Mouse (Mus musculus) thymus, postnatal 14 days (tissue): Measurements from ENCODE around the gene Fzd10.

ENCODE experiments used
- DNase-seq: peaks from one replicate; pipeline ENCODE4 v3.0.0; 2021

Gene Fzd10

DNA sequence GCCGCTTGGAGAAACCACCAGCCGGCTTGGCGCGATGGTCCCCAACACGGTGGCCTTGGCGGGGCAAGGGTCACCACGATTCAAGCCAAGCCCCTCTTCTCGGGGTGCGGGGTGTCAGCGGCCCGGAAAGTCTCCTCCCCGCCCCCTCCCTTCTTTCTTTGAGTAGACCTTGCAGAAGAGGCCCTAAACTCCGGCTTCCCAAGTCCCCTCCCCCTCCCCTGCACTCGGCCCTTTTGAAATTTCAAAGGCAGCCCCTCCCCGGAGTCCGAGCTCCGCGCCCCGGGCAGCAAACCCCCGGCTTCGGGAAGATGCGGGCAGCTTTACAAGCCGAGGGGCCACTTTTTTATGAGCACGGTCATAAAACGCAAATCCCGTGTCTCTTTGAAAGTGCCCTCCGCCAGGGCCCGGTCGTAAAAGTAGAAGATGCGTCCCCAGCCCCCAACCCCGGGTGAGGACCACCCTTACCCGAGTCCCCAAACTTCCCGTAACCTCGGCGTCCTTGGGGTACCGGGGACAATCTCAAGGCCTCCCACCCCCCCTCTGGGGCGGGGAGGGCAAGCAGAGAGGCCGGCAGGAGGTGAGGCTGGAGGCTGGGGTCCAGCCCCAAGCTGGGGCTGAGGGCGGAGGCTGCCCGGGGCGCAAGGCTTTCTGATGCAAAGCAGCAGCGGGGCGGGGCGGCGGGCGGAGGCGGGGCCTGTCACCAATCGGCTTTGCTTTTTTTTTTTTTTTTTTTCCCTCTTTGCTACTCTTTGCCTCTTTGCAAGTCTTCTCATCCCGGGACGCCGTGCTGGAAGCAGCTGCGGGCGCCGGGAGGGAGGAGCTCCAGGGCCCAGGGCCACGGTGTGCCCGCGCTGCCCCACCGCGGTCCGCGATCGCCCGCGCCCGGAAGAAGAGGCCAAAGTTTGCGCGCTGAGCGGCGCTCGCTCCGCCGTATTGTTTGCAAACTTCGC, at the start of gene Fzd10:
Gene Fzd10 (plus strand): TSS at position 773 of the 950 bp plus-strand sequence.
- DNase-seq = peak; percentile 84

DNA sequence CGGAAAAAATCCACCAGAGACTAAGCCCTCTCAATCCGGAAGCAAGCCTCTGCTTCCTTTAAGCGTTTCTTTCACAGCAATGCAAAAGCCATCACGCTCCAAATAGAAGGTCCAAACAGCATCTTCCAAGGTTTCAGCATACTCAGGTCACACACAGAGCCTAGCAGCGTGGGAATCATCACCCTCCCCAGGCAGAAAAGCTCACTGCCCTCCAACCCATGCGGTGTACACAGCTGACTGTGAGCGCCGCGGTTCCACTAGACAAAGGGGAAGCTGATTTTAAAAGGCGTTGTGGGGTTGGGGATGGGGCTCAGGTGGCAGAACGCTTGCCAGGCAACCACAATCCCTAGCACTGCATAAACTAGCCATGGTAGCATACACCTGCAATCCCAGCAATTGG, 49.2 kb upstream of the Fzd10 start:
- no peak for DNase-seq

DNA sequence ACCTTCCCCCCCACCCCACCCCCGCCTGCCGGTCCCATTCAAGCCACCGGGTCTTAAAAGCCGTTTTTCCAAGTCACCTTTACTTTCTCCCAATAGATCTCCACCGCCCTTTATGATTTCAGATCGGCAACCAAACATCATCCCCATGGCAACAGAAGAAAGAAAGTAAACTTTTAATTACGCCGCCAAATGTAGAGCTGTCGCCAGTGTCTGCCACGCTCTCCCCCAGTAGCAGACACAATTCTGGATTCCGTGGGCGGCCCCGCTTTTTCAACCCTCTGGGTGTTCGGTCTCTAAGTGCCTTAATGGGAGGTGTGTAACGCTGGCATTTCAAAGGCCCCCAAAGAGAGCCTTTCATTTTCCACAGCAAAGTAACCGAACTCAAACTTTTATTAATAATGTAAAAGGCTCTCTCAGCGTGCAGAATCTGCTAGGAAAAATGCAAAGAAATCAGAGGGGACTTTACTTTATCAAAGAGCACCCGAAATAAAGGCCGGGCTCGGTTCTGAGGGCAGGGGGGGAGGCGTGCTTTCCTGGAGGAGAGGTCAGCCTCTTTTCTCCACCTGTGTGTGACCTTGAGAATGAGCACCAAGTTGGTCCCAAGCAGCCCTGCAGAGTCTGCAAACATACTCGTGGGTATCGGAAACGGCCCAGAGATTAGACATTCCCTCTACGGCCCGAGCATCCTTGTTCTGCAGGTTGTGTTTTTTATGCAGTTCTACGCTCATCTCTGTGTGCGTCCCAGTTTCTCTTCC, 48.3 kb upstream of the Fzd10 start:
- DNase-seq = no peak

DNA sequence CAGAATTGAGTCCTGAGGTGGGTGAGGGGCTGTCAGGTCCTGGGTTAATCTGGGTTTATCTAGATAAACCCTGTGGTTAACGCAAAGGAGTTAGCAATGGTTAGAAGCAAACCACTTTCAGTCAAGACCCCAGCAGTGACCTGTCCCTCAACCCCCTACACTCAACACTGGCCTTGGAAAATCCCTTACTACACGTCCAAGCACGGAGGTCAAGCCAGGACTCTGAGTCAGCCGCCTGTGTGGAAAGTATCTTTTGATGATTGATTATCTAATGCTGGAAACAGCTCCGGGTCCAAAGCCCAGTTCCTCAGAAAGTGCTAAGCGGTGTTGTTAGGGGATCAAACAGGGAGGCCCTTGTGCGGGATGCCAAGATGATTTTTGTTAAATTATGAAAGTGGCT, 42.5 kb upstream of the Fzd10 start:
- DNase-seq = no peak

DNA sequence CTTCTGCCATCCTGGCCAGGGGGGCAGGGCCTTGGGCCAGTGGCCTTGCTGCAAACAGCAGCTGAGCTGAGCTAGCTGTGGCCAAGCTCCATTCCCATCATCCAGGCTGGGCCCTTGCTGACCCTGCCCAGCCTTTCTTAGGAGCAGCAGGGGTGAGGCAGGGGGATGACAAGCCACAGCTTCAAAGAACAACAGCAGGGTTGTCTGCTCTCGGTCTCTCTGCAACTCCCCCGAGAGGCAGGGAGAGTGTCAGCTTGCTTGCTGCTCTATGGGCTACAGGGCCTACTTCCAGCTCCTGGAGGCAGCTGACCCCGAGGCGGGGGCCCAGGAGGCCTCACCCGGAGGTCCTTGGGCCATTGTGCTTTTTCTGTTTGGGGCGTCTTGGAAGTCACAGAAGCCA, 33.3 kb upstream of the Fzd10 start:
- DNase-seq = no peak

DNA sequence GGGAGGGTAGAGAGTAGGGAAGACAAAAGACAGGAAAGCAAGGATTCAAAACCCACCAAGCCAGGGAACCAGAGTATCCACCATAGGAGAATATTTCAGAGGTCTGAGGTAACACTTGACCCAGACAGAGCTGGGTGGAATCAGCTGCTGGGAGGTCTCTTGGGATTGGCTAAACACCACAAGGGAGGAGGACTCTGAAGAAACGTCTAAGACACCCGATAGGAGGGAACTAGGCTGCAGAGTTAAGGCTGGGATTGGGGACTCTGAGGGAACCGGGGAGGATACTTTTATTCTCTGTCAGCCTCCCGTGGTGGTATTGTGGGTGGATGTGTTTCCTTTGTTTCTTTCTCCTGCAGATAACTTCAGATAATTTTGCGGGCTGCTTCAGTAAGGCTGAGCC, 31.7 kb upstream of the Fzd10 start:
- DNase-seq = no peak

DNA sequence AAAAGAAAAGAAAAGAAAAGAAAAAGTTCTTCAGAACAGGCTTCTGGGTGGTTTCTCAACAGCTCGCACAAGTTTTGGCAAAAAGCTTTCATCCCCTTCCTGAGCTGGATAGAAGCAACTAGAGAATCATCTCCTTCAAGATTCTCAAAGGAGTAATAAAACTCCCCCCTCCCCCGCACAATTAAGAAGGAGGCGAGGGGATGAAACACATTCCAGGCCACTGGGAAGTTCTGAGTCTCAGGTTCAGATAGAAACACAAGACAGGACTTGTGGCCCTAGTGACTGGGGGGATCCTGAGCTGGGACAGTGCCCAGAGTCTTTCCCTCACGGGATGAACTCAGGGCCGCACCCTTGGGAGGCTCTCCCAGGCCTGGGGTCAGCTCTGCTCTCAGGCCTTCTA, 30.6 kb upstream of the Fzd10 start:
- no peak for DNase-seq

DNA sequence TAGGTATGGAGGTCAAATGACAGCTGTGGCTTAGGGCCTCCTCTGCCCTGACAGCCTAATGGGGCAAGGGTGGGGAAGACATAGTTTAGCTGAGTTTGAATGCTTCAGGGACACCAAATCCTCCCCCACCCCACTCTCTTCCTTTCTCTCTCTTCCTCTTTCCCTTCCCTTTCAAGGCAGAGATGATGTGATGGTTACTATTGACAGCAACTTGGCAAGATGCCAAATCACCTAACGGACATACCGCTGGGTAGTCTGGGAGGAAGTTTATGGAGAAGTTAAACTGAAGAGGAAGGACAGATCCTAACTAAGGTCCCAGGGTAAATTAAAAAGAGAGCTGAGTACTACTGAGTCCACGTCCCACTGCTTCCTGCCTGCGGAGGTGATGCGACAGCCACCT, 29.8 kb upstream of the Fzd10 start:
- DNase-seq = no peak

DNA sequence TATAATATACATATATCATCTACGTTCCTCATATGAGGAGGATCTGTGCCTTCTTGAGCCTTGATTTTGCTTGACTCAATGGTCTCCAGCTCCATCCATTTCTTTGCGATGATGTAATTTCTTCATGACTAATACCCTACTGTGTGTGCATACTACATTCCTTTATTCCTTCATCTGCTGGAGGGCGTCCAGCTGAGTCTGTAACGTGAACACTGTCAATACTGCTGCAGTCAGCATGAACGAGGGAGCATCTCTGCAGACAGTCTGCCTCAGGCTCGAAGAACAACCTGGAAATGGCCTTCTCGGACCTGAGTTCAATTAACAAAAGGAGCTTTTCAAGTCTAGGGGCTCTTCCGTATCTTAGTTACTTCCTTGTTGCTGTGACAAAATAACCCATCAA, 28.9 kb upstream of the Fzd10 start:
- no peak for DNase-seq

DNA sequence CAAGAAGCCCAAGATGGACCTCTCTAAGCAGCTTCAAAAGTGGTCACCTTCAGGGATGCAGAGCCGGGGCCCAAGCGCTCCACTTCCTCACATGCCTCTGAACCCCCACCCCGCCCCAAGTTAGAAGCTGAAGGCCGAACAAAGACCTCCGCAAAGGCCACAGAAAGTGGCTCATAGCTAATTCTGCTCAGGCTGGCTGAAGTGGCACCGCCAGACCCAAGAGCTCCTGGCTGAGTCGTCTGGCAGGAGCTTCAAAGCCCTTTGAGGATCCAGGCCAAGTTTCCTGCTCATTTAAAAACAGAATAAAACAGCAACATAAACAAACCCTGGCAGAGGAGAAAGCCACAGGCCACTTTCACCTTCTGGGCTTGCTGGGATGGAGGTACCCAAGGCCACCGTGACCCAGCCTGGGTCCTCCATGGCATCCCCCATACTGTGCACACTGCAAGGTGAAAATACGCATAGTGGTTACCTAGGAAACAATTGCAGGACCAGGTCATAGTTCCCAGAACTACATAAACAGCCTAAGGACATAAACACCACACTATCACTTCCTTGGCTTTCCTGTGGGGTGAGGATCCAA, 24.6 kb upstream of the Fzd10 start:
- DNase-seq = no peak

DNA sequence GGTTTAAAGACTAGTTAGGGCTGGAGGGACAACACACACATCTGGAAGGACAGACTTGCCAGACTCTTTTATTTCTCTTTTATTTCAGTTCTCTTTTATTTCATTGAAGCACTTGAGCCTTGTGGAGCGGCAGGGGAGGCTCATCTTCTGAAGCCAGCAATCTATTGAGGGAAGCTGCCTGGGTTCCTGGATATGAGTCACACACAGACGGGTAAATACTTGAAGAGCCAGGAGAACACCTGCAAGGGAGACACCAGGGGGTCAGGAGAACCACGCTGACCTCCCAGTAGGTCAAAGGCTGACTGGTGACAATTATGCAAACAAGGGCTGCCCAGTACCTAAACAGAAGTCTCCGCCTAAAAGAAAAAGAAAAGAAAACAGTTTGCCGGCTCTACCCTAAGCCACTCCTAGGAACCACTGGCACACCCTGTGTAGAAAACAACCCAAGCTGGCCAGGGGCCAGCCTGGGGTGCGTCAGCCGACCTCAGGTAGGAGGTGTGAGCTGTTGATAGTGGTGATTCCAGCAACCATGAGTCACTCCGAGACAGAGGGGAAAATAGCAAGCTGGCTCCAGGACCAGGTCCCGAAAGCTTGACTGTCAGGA, 21.5 kb upstream of the Fzd10 start:
- no peak for DNase-seq

DNA sequence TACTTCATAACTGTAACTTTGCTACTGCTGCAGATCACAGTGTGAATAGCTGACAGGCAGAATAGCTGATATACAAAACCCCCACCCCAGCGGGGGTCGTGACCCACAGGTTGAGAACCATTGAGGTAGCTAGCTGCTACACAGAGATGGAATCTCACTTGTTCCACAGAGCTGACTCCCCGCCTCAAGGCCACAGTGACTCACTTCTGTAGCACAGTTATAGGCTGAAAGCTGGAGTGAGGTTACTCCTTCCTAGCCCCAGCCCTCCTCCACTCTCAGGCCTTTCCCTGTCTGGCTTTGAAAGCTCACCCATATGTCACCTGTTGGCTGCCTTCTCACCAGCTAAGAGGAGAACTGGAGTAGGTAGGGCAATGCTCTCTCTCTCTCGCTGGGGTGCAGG, 19.7 kb upstream of the Fzd10 start:
- DNase-seq = no peak

DNA sequence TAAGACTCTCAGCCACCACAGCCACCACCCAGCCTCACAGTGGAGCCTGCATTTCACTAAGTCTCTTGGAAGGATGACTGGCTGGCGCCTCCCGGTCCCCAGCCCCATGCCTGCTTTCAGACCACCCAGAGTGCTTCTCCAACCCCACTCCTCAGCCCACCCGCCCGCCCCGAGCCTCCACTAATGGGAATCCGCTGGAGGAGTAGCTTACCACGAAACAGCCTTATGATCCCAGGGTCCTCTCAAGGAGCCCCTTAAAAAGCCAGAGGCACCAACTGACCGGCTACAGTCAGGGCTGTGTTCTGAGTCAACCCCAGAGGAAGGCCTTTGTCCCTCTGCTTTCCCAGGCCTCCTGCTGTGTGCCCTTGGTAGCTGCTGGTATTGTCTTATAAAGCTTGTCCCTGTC, 19.1 kb upstream of the Fzd10 start:
- DNase-seq = no peak

DNA sequence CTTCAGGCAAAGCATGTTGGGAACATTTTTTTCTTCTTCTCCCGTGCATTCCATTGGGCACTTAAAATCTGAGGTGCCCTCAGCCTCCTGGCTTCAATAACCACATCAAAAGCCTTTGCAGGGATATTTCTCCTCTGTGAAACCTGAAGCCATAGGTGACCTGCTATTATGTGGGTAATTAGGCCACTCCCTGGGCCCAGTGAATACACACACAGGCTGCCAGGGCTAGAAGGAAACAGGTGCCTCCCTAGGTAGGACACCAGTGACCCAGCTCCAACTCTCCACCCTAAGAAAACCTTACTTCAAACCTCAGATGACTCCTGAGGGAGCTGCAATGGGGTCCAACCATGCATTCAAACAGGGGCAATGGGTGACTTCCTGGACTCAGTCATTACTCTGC, 11.4 kb upstream of the Fzd10 start:
- DNase-seq = no peak

DNA sequence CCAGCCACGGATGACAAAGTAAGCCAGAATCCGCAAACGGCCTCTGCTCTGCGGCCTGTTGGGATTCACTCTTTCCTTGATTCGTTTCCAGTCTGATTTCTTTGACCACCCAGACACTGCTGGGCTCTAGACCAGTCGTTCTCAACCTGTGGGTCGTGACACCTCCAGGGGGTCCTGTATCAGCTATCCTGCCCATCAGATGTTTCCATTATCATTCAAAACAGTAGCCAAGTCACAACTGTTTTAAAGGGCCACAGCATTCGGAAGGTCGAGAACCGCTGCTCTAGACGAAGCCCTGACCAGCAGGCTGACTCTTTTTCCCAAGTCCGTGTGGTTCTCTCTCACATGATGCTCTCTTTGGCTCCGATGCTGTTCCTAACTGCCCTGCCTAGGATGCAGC, 7.2 kb upstream of the Fzd10 start:
- DNase-seq = no peak

DNA sequence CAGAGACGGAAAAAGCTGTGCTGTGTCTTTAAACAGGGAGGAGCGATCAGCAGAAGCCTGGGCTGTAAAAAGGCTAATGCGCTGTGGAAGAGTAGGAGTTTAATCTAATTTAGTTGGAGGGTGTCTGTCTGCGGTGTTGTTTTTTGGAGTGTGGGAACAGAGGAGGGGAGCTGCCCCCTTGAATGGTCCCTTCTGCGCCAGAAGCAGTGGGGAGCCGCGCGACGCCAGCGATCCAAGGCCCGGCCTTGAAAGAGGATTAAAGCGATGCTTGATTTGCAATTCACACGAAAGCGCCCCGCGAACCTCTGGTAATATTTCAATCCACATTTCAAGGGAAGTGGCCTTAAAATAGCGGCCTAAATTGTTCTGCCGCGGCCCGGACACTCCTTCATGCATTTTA, 3.8 kb upstream of the Fzd10 start:
- DNase-seq = no peak

DNA sequence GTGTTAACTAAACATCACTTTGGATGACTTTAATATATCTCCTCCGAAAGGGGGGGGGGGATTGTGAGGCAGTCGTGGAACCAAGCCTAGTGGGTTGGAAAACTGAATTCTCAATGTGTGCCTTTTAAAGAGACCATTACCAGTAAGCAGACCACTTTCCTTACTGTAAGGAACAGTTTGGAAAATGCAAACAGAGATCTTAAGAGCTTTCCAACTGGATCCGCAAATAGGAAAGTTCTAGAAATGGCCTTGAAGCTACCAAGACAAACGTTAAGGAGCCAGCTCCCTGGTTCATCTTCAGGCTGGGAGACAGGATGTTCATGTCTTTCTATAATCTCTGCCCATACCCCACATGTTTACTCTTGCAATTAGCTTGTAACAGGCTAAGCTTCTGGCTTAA, 3.3 kb upstream of the Fzd10 start:
- no peak for DNase-seq

DNA sequence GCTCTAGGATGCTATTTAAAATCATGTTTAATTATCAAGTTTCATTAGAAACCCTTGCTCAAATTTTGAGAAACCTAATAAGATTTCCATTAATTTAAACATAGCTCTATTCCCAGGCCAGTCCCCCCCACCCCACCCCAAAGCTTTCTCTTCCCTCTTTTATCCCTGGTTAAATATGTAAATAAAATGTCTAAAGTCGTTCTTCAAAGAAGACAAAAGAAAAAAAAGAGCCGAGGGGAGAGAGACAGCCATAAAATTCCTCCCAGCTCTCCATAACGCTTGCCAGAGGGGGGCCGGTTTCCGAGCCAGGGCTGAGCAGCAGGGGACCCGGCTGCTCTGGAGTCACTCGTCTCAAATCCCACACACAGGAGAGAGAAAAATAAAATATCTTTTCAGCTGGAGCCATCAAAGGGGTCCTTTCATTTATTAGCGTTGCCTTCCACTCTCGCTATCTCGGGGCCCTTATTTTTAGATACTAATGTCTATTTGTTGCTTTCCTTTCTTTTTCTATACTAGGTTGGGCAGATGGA, 2.4 kb upstream of the Fzd10 start:
- no peak for DNase-seq

DNA sequence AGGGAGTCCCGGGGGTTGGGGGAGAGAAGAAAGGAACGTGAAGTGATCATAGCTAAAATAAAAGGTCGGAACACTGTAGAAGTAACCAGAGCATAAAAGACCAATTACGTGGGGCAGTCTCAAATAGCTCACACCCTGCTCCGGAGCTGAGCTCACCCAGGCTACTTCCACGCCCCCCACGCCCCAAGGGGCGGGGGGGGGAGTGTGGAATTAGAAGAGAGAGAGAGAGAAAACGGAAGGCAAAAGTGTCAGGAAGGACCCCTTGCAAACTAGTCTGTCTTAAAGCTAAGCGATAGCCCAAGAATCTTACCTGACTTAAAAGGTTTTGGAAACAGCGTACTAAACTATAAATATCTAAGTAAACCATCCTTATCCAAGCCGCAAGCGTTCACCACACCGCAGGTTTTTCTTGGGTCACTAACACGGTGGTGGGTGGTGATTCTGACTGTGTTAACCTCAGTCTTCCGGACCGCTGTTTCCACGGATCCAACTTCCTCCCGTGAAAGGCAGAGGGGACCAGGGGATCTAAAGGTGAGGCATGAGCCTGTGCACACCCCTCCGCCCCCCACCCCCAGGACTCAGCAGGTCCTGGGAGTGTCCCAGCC, 1.8 kb upstream of the Fzd10 start:
- no peak for DNase-seq

DNA sequence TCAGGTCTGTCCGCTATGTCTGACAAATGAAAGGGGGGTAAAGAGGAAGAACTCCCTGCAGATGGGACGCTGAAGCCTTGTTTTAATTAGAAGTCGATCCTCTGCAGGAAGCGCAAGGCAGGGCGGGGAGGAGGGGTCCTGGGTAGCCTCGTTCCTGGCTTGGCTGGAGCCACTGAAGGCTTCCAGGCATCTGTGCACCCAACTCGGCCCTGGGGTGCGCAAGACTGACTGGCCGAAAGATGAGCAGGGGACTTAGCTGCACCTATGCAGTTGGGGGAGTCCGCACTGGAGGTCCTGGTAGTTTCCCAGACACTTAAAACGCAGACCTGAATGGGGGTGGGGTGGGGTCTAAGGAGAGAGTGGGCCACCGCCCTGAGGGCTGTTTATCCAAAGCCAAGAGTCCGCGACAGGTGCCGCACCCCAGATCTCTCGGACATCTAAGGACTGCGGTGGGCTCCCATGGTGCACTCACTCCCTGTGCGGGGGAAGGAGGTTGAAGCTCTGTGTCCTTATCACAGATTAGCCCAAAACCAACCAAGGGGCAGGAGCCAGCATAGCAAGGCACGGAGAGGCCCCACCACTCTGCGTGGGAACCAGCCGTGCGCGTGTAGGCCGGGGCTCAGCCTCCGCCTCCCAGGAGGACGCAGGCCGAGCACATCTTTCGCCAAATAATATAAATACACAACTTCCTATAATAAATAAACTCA, 1.1 kb upstream of the Fzd10 start:
- peak; percentile 32 for DNase-seq

DNA sequence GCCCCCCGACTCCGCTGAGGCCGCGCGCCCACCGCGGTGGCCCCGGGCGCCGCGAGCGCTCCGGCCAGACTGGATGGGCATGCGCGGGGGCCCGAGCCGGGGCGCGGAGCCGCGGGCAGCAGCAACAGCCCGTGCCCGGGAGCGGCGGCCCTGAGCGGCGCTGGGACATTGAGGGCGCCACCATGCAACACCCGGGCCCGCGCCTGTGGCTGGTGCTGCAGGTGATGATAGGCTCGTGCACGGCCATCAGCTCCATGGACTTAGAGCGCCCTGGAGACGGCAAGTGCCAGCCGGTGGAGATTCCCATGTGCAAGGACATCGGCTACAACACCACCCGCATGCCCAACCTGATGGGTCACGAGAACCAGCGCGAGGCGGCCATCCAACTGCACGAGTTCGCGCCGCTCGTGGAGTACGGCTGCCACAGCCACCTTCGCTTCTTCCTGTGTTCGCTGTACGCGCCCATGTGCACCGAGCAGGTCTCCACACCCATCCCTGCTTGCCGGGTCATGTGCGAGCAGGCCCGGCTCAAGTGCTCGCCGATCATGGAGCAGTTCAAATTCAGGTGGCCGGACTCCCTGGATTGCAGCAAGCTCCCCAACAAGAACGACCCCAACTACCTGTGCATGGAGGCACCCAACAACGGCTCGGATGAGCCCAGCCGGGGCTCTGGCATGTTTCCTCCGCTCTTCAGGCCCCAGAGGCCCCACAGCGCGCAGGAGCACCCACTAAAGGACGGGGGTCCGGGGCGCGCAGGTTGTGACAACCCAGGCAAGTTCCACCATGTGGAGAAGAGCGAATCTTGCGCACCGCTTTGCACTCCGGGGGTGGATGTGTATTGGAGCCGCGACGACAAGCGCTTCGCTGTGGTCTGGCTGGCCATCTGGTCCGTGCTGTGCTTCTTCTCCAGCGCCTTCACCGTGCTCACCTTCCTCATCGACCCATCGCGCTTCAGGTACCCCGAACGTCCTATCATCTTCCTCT, 684 bp downstream of the Fzd10 start:
- DNase-seq = peak; percentile 61
